Mouse (Mus musculus) mouse trophoblast stem cell (cell line): ENCODE measurements around the gene 4930568D16Rik.

Experiments used
- in situ Hi-C, 2 experiments: fragments of 300-500 bp; cut with MseI, MboI; formaldehyde crosslinking; loops; 2 replicates in 1 of 2; 3 replicates in 1 of 2; pipeline ENCODE4 v1.15.1; 2025

Gene 4930568D16Rik

DNA sequence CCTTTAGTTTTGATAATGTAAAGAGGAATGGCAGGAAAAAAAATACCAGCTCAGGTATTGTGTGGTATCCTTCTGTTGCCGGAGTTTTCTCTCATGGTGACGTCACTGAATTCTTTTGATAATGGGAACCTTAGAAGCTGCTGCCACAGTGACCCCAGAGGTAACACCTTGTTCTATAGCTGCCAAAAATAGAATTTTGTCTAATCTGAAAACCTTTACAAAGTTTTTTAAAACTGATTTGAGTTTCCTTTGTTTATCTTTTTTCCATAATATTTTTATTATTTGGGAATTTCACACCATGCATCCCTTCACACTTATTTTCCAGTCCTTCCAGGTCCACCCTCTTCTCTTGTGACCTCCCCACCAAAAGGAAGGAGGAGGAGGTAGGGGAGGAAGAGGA, at the start of gene 4930568D16Rik:
4930568D16Rik (minus strand) TSS at position 101 of the 400 bp plus-strand sequence.
- in situ Hi-C loops, result no loop called here

DNA sequence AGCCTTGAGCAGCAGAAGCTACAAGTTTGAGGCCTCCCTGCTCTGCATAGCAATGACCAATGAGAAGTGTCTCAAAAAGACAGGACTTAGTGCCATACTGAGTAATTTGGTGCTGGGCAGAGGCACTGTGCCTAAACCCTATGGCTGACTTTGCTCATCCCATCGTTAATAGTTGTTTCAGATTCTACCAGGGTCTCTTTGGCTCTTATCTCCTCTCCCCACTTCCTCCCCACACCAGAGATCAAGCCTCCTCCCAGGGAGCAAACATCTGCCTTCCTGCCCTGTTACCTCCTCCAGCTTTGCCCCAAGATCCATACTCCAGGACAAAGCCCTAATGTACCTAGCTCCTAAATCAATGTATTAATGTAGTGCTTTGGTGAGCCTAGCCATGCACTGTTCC, 49.7 kb upstream of the 4930568D16Rik start:
- in situ Hi-C loops, result no loop called here

DNA sequence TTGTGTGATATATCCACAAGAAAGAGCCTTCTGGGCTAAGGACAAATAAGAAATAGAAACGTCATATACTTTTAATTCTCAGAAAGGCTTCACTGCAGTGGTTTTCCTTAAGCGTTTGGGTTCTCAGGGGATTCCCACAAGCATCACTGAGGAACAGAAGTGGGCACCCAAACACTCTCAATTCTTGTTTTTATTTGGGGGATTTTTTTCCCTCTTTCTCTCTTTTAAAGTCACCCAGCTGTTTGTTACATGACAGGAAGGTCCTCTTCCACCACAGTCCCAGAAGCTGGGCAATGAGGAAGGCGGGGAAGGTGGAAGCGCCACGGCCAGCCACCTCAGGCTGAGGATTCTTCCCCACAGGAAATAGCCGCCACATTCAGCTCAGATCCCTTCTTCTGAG, 48.9 kb upstream of the 4930568D16Rik start:
- in situ Hi-C loops, result no loop called here

DNA sequence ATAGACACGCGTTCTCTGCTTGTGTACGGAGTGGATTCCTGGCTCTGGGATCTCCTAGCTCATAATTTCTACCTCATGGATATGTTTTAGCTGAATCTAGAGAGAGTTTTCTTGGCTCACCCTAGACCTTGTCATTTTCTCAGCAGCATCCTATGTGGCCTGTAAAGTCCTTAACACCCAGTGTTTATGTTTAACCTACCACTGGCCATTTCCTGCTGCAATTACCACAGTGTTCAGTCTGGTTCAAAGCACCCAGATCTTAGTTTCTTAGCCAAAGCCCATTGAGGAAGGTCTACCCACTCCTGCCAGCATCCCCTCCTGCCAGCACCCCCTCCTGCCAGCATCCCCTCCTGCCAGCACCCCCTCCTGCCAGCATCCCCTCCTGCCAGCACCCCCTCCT, 45.3 kb upstream of the 4930568D16Rik start:
- in situ Hi-C loops, result no loop called here

DNA sequence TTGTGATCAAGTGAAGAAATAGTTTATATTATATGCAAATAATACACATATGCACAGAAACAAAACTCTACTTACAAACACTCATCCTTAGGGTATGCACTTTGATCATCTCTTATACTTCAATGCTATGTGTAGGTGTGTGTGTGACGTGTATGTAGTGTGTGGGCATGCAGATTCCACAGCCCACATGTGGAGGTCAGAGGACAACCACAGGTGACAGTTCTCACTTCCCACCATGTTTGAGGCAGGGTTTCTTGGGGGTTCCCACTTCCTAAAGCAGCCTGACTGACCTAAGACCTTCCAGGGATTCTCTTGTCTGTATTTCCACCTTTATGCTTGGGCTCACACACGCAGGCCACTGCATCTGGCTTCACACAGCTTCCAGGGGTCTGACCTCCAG, 44.7 kb upstream of the 4930568D16Rik start:
- in situ Hi-C loops, result no loop called here

DNA sequence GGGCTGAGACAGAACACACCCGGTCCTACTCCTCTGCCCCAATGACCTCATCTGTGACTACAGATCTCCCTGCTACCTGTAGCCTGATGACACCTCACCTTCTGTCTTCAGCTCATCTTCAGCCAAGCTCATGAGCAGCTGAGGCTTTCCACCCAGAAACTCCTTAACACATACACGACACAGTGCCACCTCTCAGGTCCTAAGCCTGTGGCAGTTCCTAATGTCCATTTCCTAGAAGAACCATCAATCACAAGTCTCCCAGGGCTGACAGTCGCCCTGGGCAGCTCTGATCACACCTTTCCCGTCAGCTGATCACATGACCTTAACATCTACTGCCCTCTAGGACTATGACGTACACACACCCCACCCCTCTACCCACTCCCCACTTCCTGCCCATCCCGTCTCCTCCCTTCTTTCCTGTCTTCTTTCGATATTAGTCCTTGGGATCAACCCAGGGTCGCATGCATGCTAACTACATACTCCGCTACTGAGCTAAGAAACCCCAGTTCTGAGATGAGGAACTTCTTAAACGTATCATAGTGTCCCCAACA, 44.2 kb upstream of the 4930568D16Rik start:
- in situ Hi-C loops, result no loop called here

DNA sequence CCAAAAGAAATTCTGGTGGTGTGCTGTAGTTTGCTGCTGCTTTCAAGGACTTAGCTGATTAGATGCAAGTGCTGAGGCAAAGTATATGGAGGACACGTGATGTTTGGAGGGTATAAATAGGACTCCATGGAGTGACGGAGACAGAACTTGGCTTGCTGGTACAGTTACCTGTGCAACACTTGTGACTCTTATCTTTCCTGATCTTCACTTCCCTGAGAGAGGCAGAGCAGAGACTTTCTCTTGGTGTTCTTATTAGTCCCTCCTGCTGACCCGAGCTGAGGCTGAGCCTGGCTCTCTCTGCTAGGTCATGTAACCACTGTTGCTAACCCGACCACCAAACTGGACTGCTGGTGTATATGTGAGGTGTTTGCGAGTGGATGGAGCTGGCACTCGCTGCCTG, 41.9 kb upstream of the 4930568D16Rik start:
- in situ Hi-C loops, result no loop called here

DNA sequence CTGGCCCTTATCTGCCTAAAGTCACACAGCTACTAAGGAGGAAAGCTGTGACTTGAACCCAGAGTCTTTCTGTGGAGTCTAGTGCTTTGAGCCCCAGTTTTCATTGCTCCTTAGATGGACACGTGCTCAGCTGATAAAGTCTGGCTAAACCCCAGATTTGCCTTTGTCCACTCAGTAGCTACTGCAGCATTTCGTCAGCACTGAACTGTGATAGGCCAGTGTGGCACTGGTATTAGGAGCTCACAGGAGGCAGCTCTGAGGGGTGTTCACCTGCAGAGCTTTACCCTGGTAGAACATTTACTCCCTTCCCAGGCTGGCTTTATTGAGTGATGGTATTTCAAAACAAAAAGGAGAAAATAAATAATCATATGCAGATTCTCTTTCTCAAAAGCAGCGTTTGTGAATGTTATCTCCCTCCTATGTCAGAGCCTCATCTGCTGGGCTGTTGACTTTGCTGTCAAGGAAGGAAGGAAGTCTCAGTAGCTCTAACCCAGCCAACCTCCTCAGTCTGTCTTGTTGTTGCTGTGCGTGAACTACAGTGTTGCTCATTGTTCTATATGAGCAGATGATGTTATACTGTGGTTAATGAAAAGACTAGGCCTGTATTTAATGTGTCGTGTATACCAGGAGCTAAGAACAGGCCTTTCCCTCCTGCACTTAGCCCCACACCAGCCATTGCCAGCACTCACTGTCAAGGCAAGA, 41.0 kb upstream of the 4930568D16Rik start:
- in situ Hi-C loops, result no loop called here

DNA sequence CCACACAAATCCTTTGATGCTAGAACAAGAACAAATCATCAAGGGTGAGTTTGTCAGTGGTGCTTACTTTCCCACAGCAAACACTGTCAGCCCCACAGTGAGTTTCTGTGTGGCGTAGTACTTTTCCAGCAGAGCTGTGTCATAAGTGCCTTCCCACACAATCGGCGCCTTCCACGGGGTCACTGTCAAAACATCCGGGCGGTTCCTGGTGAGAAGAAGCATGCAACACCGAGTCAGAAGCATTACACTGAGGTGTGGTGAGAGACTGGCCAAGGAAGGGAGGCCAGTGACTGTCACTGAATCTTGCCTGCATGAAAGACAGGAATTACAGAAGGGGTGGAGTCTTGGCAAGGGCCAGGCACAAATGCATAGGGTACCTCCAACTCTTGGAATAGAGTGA, 40.3 kb upstream of the 4930568D16Rik start:
- in situ Hi-C loops, result no loop called here

DNA sequence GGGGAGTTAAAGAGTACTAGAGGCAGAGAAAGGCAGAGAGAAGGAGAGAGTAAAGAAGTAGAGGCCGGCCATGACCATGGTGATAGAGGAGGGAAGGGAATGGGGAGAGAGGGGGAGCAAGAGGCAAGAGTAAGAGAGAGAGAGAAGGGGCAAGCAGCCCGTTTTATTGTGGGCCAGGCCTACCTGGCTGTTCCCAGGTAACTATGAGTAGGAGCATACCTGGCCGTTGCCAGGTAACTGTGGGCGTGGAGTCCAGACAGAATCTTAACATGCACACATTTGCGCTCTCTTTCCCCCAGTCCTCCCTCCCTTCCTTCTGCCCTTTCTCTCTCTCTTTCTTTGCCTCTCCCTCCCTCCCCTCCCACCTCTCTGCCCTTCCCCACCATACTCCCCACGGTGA, 39.7 kb upstream of the 4930568D16Rik start:
- in situ Hi-C loops, result no loop called here

DNA sequence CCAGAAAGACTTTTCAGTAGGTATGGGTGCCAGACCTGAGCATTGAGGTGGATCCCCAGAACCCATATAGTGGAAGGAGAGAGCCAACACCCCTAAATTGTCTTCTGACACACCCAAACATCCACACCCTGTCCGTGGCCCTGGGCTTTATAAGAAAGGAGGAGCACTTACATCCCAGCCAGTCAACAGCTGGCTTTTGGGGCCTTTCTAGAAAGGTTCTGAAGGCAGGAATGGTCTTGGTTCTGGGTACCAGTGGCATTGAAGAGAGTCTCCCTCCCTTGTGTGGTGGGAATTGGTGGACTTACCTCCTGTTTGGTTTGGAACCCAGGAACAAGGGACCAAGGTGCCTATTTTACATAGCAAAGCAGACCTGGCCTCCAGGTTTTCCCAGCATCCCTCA, 39.1 kb upstream of the 4930568D16Rik start:
- in situ Hi-C loops, result no loop called here

DNA sequence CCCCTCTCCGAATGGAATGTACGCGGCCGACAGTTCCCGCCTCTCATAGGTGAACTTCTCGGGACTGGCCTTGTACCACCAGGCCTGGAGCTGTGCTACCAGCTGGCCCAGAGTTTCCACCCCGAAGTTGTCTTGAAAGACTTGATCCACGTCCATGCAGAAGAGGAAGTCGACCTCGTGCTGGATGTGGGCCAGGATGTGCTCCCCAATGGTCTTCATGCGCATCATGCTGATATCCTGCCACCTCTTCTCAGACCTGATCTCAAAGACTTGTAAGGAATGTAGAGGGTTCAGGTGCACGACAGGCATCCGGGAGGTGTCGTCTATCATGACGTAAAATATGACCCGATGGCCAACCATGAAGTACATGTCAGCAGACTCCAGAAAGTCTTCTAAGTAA, 34.9 kb upstream of the 4930568D16Rik start:
- in situ Hi-C loops, result no loop called here

DNA sequence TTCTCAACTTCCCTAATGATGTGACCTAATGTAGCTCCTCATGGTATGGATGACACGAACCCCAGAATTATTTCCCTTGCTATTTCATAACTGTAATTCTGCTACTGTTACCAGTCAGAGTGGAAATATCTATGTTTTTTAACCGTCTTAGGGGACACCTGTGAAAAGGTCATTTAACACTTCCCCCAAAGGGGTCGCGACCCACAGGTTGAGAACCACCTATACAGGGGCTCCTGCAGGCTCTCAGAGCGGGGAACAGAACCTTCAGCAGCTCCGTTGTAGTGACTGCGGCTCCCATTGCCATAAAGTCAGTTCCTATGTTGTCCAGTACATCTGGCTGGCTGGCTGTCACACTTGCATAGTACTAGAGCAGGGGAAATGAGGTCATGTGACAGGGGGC, 33.2 kb upstream of the 4930568D16Rik start:
- in situ Hi-C loops, result no loop called here

DNA sequence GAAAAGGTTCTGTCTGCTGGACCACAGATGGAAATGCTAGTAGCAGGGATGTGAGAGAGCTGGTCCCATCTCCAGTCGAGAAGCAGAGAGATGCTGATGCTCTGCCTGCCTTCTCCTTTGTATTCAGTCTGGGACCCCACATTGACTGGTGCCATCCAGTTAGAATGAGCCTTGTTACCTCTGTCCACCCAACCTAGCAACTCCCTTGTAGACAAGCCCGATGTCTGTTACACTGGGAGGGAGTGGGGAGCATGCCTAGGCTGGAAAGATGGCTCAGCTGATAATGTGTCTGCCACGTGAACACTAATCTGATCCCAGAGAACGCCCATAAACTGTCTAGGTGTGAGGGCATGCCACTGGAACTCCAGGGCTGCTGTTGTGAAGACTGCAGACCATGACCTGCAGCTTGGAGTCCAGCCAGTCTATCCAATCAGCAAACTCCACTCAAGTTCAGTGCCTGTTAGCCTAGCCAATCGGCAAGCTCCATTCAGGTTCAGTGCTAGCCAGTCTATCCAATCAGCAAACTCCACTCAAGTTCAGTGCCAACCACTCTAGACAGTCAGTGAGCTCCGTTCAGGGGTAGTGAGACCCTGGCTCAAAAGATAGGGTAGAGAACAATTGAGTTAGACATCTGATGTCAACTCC, 30.8 kb upstream of the 4930568D16Rik start:
- in situ Hi-C loops, result no loop called here

DNA sequence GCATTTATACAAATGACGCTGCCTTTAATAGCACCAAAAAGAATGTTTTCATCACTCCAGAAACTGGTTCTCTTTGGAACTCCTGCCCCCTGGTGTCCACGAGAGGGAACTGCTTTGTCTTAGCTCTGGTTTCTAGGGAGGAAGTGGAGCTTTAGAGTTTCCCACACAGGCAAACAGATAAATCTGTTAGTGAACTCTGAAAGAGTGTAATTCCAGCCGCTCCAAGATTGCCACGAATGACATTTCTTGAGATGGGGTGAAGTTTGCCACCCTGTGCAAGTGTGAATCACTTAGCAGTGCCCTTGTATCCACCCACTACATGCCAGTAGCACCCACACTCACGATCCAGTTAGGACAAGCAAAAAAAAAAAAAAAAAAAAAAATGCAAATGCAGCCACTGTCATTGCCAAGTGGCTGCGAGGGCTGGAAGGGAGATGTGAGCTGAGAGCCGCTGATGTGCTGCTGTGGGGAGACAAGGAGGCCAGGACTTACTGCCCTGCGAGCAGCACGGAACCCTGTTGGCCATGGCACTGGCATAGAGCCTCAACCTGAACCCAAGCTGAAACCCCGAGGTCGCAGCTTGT, 30.2 kb upstream of the 4930568D16Rik start:
- in situ Hi-C loops, result no loop called here

DNA sequence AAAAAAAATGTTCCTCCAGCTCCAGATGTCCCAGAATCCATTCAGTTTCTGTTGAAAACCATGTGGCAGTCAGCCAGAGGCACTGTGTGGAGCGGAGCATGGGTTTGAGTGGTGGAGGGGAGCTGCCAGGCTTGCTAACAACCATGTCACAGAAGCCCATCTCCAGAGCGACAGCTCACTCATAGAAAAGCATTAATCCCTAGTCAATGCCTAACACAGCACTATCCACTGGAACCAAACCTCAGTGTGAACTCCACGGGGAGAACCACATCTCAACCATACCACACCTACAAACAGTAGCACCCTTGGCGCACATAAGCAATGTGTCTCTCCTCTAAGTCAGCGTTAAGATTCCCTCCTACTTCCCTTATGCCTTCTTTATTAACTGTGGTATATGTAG, 29.6 kb upstream of the 4930568D16Rik start, which contains the start of gene 4930402F06Rik:
4930402F06Rik (minus strand) TSS at position 80 of the 400 bp plus-strand sequence.
- in situ Hi-C loops, result no loop called here

DNA sequence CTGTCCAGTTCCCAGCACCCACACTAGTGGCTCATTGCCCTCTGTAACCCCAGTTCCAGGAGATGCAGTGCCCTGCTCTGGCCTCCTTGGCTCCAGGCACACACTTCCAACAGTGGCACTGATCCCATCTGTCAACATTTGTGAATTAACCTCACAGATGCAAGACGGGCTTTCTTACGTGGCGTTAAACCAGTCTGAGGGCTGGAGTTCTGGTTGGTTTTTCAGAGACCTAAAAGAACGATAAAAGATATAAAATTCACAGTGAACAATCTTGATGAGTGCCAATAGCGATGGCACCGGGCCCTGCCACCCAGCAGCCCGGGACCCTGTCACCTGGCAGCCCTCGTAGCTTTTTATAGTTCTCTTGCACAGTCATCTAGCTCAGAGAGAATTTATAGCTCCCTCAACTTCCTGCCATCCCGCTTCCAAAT, 17.9 kb upstream of the 4930568D16Rik start:
- in situ Hi-C loops, result no loop called here

DNA sequence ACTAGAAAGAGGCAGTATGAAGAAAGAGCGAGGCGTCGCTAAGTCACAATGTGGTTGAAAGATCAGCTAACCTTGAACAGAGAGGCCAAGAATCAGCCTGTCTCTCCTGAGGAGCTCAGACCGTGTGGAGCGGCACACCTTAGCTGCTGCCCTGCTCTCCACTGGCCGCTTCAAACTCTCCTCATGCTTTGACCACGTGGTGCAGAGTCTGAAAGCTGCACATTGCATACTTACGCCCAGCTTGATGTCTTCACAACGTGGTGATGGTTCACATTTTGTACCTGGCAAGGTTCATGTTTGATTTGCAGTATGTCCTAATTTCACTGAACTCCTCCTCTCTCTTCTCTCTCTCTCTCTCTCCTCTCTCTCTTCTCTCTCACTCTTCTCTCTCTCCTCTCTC, 11.8 kb upstream of the 4930568D16Rik start:
- in situ Hi-C loops, result no loop called here

DNA sequence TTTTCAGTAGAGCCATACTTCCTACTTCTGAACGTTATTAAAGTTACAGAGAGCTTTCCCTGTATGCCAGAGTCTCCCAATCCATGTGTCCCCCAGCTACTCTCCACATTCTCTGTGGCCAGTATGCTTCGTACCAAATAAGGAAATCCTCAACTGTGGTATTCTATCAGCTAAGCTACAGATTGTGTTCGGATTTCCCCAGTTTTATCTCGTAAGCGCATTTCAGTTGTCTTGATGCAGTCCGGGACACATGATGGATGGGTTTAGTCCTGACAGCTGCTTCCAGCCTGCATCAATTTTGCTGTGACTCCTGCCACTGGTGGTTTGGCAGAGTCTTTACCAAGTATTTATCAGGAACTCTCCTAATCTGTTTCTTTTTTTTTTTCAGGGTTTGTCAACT, 10.1 kb upstream of the 4930568D16Rik start:
- in situ Hi-C loops, result no loop called here

DNA sequence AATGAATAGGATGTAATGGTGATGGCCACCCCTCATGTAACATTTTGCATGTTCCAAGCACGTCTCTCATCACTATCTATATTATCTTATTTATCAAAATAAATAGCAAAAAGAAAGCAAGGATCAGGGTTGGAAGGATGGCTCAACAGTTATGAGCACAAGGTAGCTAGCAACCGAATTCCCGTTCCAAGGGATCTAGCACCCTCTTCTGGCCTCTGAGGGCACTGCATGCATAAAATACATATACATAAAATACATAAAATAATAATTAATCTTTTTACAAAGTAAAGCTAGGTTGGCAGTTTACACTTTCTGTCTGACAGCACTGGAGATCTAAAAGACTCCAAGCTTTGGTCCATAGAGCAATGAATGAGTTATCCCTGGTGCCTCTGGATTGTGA, 5.5 kb upstream of the 4930568D16Rik start:
- in situ Hi-C loops, result no loop called here

DNA sequence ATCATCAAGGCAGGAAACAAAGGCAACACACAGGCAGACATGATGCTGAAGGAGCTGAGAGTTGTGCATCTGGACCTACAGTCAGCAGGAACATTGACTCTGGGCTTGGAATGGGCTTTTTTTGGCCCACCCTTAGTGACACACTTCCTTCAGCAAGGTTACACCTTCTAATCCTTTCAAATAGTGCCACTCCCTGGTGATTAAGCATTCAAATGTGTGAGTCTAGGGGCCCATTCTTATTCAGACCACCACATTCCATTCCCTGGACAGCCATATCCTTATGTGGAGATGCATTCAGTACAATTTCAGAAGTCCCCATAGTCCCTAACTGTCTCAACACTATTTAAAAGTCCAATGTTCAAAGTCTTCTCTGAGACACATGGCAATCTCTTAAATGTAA, 3.2 kb upstream of the 4930568D16Rik start:
- in situ Hi-C loops, result no loop called here

DNA sequence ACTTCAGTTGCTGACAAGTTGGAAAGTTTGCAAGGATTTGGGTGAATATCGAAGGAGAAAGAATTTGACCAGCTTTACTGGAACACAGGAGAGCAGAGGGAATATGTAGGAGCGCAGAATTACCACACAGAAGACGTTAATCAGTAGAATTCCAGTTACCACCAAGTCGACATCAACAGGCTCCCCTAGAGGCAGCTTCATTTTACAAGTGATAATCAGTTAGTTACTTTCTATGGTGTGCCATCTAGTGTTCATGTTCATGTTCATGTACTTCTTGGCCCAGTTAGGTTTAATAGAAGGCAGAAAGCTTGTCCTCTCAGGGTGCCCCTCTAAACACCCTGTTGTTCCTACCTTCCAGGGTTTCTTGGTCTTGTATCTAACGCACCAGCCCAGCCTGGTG, 18.3 kb downstream of the 4930568D16Rik start:
- in situ Hi-C loops, result loop anchor here in 1 of 2 experiments (5.0 kb wide), 1 partner anchor 52 kb away; no protein-coding TSS in a partner anchor

DNA sequence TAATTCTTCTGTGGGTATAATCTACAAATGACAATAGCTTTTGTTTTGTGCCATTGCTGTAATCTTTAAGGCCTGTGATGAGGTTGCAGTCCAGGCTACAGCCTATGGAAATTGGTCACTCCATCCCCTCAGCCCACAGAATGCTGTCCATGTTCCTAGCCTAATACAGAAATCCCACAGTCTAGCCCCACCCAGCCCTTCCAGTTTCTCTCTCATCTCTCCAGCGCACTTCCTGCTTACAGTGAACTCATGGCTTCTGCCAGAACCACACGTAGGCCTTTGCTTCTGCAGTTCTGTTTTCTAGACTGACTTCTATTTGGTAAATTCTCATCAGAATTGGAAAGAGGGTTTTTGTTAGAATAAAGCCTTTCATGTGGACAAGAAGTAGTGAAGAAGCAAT, 21.5 kb downstream of the 4930568D16Rik start:
- in situ Hi-C loops, result loop anchor here in 1 of 2 experiments (5.0 kb wide), 1 partner anchor 49 kb away; no protein-coding TSS in a partner anchor
